ENCODE assay signal across 24 mouse cellular contexts in the genomic region with DNA sequence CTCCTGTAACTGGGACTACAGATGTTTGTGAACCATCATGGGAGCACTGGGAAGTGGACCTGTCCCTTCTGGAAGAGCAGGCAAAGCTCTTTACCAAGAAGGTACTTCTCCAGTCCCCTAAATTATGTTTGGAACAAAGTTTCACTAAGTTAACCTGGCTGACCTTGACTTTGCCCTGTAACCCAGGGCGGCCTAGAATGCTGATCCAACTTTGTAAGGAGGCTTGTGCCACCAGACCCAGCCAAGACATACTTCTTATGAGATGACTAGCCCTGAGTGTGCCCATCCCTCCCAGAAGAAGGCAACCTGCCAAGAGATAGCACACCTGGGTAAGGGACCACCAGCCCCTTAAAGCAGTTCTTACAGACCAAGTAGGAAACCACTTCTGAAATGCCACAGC.
"Had no signal": no experiment of that assay in that cellular context is flagged by ENCODE, and none has a peak within 500 bp of the region (broad histone marks: within the 10 kb centered on the region; RNA-seq: fewer than 3 reads in every experiment).

No protein-coding gene starts in this region.

- H3K27me3 ChIP-seq: limb, embryonic 13.5 days; liver, embryonic 15.5 days; lung, embryonic 15.5 days; midbrain, embryonic 15.5 days; neural tube, embryonic 12.5 days; neural tube, embryonic 15.5 days had no signal

- H3K36me3 ChIP-seq: limb, embryonic 10.5 days; limb, embryonic 13.5 days; liver, embryonic 12.5 days; liver, embryonic 15.5 days; lung, embryonic 15.5 days; midbrain, embryonic 10.5 days; midbrain, embryonic 15.5 days; neural tube, embryonic 12.5 days; neural tube, embryonic 15.5 days had no signal

- H3K27ac ChIP-seq: kidney, postnatal 0 days; layer of hippocampus, adult 2 months; limb, embryonic 10.5 days; limb, embryonic 13.5 days; liver, embryonic 12.5 days; liver, embryonic 15.5 days; lung, embryonic 15.5 days; midbrain, embryonic 10.5 days; midbrain, embryonic 15.5 days; neural tube, embryonic 12.5 days; neural tube, embryonic 15.5 days; stomach, postnatal 0 days had no signal

- H3K4me1 ChIP-seq: limb, embryonic 10.5 days; limb, embryonic 13.5 days; liver, embryonic 12.5 days; liver, embryonic 15.5 days; midbrain, embryonic 10.5 days; neural tube, embryonic 12.5 days had no signal

- H3K9ac ChIP-seq: limb, embryonic 13.5 days; liver, embryonic 12.5 days; liver, embryonic 15.5 days; lung, embryonic 15.5 days; midbrain, embryonic 15.5 days; neural tube, embryonic 12.5 days; neural tube, embryonic 15.5 days had no signal

- H3K9me3 ChIP-seq: limb, embryonic 10.5 days; limb, embryonic 13.5 days; liver, embryonic 12.5 days; liver, embryonic 15.5 days; lung, embryonic 15.5 days; megakaryocyte, embryonic 14.5 days; midbrain, embryonic 10.5 days; midbrain, embryonic 15.5 days; neural tube, embryonic 12.5 days; neural tube, embryonic 15.5 days had no signal

- ATAC-seq: liver, embryonic 12.5 days; midbrain, embryonic 15.5 days had no signal

- H3K4me2 ChIP-seq: limb, embryonic 13.5 days; liver, embryonic 12.5 days; liver, embryonic 15.5 days; lung, embryonic 15.5 days; midbrain, embryonic 15.5 days; neural tube, embryonic 12.5 days; neural tube, embryonic 15.5 days had no signal

- H3K4me3 ChIP-seq: layer of hippocampus, adult 2 months; limb, embryonic 10.5 days; limb, embryonic 13.5 days; liver, embryonic 12.5 days; liver, embryonic 15.5 days; lung, embryonic 15.5 days; megakaryocyte, embryonic 14.5 days; midbrain, embryonic 10.5 days; midbrain, embryonic 15.5 days; neural tube, embryonic 12.5 days; neural tube, embryonic 15.5 days had no signal

- DNase-seq: layer of hippocampus, adult 9-11 months; liver; lung, adult 18-20 months; lung, postnatal 10 days; lung, postnatal 36 days; right cerebral cortex, adult 18-20 months; right cerebral cortex, postnatal 14 days; right cerebral cortex, postnatal 4 days; thymus, adult 2 months; thymus, postnatal 14 days; thymus, postnatal 4 days had no signal
